Mouse (Mus musculus): ENCODE measurements around the gene Zfp335. TPM values are rescaled to one million over a fixed set of nuclear protein-coding genes. Genes with fewer than 3 reads are reported as not detected.

The Zfp335 gene
- 11.0 and 11.9 TPM in 2 replicates for polyA plus RNA-seq (2011; ENCODE audit: insufficient read length, low read depth, missing spikeins)

DNA sequence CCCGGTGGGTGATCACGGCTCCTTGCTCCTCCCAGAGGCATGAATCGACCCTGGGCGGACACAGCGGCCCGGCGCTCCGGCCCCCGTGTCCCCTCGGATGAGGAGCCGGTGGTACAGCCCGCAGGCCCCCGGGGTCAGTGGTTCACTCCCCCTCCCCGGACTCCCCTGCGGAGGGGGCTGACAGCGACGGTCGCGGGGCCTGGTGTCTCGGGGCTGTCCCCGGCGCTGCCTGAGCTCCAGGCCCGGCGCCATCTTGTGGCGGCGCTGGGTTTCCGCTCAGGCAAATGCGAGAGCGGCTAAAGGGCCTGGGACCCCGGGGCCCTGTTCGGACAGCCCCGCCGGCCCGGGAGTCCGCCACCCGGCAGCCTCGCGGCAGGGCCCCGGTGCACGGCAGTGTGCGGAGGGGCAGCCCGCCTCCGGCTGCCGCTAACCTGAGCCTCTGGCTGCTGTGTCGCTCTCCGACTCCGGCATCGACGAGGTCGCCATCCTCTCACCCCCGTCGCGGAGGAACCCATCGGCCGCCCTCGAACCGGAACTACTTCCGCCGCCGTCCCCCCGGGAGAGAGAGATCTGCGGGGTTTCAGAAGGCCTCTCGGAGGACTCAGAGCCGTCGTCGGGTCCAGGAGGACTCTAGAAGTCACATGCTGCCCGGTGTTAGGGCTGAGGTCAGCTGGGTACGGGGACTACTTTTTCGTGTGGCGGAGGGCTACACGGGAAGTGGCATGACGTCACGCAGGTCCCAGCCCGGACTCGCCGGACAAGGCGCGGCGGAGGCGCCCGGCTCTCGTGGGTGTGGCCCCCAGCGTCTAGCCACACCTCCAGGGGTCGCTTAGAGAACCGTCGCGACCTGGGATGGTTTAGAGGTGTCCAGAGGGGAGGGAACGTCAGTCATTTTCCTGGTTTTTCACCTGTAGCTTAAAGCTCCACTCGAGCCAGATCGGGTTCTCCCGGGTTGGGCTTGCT, at the start of gene Zfp335:
Gene Zfp335 (minus strand): TSS at position 672 of the 963 bp plus-strand sequence.
- Histone ChIP-seq H3K4me1 (ENCODE audit: control insufficient read depth, insufficient read depth, low read length) (no peaks in the 10 kb centered on the region), H3K27ac (ENCODE audit: insufficient read depth, low read length) (peak within 1 kb of the TSS; percentile 97), H3K4me3 (ENCODE audit: insufficient read depth, low read length) (peak within 1 kb of the TSS; percentile 88)
- TF ChIP-seq CTCF (IDR thresholded peaks at IDR 0.05; ENCODE audit: borderline replicate concordance, insufficient read depth, low read length) (no peak), POLR2A (IDR thresholded peaks at IDR 0.05; ENCODE audit: low read depth, low read length) (peak; percentile 79)

DNA sequence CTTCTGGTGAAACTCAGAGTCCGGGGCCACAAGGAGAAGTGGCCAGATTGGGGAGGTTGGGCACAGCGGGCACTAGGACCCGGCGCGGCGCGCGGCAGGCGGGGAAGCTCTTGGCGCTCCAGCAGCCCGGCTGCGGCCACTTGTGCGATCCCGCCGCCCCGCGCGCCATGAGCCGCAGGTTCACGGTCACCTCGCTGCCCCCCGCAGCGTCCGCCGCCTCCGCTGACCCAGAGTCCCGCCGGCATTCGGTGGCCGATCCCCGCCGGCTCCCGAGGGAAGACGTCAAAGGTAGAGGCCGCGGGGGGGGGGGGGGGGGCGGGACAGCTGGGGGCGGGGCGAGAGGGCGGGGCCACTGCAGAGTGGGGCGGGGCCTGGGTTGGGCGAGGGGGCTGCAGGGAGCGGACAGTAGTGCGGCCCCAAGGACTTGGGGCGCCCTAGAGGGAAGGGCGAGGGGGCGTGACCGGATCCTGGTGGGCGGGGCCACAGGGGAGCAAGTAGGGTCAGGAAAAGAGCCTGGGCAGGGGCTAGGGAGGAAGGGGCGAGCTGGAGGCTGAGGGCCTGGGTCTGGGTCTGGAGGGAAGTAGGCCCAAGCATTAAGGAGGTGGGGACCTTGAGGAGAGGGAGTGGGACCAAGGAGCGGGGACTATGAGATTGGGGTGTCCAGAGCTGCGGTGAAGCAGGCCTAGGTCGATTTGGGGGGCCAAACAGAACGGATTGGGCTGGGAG, 49.3 kb upstream of the Zfp335 start, which contains the start of gene Slc12a5:
Gene Slc12a5 (plus strand): TSS at position 87 of the 726 bp plus-strand sequence.
- H3K4me1 ChIP-seq (ENCODE audit: control insufficient read depth, insufficient read depth, low read length), result no peaks in the 10 kb centered on the region
- no peak within 1 kb of the TSS for H3K27ac ChIP-seq (ENCODE audit: insufficient read depth, low read length)
- H3K4me3 ChIP-seq (ENCODE audit: insufficient read depth, low read length), result peak within 1 kb of the TSS; percentile 43
- TF ChIP-seq POLR2A (IDR thresholded peaks at IDR 0.05; ENCODE audit: low read depth, low read length) (no peak), CTCF (IDR thresholded peaks at IDR 0.05; ENCODE audit: borderline replicate concordance, insufficient read depth, low read length) (no peak)

DNA sequence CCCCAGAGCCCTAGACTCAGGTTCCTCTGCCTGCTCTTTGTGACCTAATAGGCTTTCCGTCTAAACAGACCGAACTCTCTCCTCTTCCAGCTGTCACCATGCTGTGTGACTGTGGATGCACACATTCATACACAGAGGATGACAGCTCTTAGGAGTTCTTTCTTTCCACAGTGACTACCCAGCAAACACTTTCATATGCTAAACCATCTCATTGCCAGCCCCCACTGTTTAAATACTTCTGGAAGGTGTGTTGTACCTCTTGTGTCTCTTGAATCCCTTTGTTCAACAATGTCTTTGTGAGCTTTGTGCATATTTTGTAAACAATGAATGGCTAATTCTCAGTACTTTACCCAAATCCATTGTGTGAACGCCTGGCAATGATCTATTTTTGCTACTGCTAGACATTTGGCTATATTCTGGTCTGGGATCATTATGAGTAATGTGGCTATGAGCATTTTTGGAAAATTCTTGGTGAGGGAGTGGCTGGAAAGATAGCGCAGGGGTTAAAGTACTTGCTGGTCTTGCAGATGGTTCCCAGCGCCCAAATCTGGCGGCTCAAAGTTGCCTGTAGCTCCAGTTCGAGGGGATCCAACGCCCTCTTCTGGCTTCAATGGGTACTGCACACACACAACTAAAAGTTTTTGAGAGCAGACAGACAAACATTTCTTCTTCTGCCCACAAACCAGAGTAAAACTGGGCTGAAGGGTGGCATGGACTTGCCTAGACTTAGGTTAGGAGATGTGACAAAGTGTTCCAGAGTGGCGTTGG, 46.2 kb upstream of the Zfp335 start:
- H3K27ac ChIP-seq (ENCODE audit: insufficient read depth, low read length), result no peak overlapping the region

DNA sequence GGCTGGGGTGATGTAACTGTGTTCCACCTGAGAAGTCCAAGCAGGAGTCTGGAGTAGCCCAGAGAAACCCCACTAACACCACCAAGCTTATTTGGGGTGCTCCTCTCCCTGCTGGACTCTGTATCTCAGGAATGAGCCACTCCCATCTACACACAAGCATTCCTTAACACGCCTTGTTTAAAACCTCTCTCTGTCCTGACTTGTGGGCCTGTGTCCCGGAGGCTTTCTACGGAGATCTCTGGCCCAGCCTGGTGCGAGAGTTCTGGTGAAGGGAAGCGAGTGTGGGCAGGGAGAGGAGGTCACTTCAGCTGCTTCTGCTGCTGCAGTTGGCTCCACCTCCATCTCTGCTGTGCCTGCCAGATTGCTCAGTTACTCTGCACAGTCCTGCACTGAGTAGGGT, 44.6 kb upstream of the Zfp335 start:
- TF ChIP-seq POLR2A (IDR thresholded peaks at IDR 0.05; ENCODE audit: low read depth, low read length) (no peak), CTCF (IDR thresholded peaks at IDR 0.05; ENCODE audit: borderline replicate concordance, insufficient read depth, low read length) (no peak)
- H3K4me1 ChIP-seq (ENCODE audit: control insufficient read depth, insufficient read depth, low read length), result no peaks in the 10 kb centered on the region
- no peak overlapping the region for H3K27ac ChIP-seq (ENCODE audit: insufficient read depth, low read length)
- no peak overlapping the region for H3K4me3 ChIP-seq (ENCODE audit: insufficient read depth, low read length)

More for the DNA sequence above, 46.2 kb upstream of the Zfp335 start:
- TF ChIP-seq CTCF (IDR thresholded peaks at IDR 0.05; ENCODE audit: borderline replicate concordance, insufficient read depth, low read length) (no peak), POLR2A (IDR thresholded peaks at IDR 0.05; ENCODE audit: low read depth, low read length) (no peak)
- H3K4me3 ChIP-seq (ENCODE audit: insufficient read depth, low read length), result no peak overlapping the region
- H3K4me1 ChIP-seq (ENCODE audit: control insufficient read depth, insufficient read depth, low read length), result no peaks in the 10 kb centered on the region

DNA sequence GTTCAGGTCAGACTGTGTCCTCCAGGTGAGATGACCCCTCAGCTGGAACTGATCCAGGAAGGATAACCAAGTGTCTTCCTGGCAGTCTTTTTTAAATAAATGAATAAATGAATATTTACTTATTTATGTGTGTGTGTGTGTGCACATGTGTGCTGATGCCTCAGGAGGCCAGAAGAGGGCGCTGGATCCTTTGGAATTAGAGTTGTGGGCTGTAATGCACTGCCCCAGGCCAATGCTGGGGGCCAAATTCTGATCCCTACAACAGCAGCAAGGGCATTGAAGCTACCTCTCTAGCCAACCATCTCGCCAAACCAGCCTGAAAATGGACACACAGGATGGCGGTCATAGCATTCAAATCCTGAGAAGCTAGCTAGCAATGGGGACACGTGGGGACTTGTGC, 44.2 kb upstream of the Zfp335 start:
- TF ChIP-seq POLR2A (IDR thresholded peaks at IDR 0.05; ENCODE audit: low read depth, low read length), result no peak
- no peak for TF ChIP-seq CTCF (IDR thresholded peaks at IDR 0.05; ENCODE audit: borderline replicate concordance, insufficient read depth, low read length)
- no peak overlapping the region for H3K4me3 ChIP-seq (ENCODE audit: insufficient read depth, low read length)
- no peak overlapping the region for H3K27ac ChIP-seq (ENCODE audit: insufficient read depth, low read length)
- H3K4me1 ChIP-seq (ENCODE audit: control insufficient read depth, insufficient read depth, low read length), result no peaks in the 10 kb centered on the region

DNA sequence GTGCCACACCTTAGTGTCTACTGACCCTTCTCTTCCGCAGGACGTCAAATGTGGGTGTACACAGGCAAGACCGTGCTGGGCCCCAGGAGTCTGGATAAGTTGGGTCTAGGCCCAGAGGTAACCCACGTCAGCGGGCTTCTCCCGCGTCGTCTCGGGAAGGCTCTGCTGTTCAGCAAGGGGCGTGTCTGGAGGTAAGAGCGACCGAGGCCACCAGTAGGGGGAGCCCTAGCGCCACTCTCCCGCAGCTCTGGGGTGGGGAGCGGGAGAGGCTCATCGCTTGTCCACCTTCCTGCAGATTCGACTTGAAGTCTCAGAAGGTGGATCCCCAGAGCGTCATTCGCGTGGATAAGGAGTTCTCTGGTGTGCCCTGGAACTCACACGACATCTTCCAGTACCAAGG, 41.7 kb upstream of the Zfp335 start:
- H3K4me3 ChIP-seq (ENCODE audit: insufficient read depth, low read length), result no peak overlapping the region
- H3K4me1 ChIP-seq (ENCODE audit: control insufficient read depth, insufficient read depth, low read length), result no peaks in the 10 kb centered on the region
- no peak overlapping the region for H3K27ac ChIP-seq (ENCODE audit: insufficient read depth, low read length)
- no peak for TF ChIP-seq POLR2A (IDR thresholded peaks at IDR 0.05; ENCODE audit: low read depth, low read length)
- peak; percentile 82 for TF ChIP-seq CTCF (IDR thresholded peaks at IDR 0.05; ENCODE audit: borderline replicate concordance, insufficient read depth, low read length)

DNA sequence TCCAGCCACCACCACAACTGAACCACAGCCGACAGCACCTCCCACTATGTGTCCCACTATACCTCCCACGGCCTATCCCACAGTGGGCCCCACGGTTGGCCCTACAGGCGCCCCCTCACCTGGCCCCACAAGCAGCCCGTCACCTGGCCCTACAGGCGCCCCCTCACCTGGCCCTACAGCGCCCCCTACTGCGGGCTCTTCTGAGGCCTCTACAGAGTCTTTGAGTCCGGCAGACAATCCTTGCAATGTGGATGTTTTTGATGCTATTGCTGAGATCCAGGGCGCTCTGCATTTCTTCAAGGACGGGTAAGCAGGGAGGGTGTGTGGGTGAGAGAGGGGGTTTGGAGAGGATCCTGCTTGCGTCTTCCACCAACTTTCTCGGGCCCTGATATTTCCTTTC, 40.9 kb upstream of the Zfp335 start:
- Histone ChIP-seq H3K4me3 (ENCODE audit: insufficient read depth, low read length) (no peak overlapping the region), H3K4me1 (ENCODE audit: control insufficient read depth, insufficient read depth, low read length) (no peaks in the 10 kb centered on the region), H3K27ac (ENCODE audit: insufficient read depth, low read length) (no peak overlapping the region)
- TF ChIP-seq POLR2A (IDR thresholded peaks at IDR 0.05; ENCODE audit: low read depth, low read length), result no peak
- TF ChIP-seq CTCF (IDR thresholded peaks at IDR 0.05; ENCODE audit: borderline replicate concordance, insufficient read depth, low read length), result no peak

- no peaks in the 10 kb centered on the region for H3K4me1 ChIP-seq (ENCODE audit: control insufficient read depth, insufficient read depth, low read length)
- no peak overlapping the region for H3K4me3 ChIP-seq (ENCODE audit: insufficient read depth, low read length)
- TF ChIP-seq CTCF (IDR thresholded peaks at IDR 0.05; ENCODE audit: borderline replicate concordance, insufficient read depth, low read length), result 0 out of 2 replicates have a peak, but pooled peaks have one; percentile 7
- no peak for TF ChIP-seq POLR2A (IDR thresholded peaks at IDR 0.05; ENCODE audit: low read depth, low read length)
- H3K27ac ChIP-seq (ENCODE audit: insufficient read depth, low read length), result no peak overlapping the region
Measured at GRCm38 (mm10) chr2:164951745-164952144, 40.2 kb upstream of the Zfp335 start.

DNA sequence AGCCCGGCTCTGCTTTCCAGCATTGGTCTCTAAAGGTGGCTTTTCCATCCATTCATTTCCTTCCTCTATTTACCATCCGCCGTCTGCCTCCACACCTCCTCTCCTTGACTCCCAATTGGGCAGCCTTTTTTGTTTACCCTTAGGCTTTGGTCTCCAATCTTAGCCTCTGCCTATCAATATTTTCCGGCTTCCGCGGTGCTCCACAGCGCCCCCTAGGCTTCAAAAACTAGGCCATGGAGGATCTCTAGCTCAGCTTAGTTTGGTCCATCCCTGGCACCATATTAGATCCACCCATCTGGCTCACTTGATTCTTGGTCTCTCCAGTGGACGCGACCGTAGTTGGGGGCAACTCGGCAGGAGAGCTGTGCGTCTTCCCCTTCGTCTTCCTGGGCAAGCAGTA, 38.9 kb upstream of the Zfp335 start:
- Histone ChIP-seq H3K4me1 (ENCODE audit: control insufficient read depth, insufficient read depth, low read length) (no peaks in the 10 kb centered on the region), H3K4me3 (ENCODE audit: insufficient read depth, low read length) (no peak overlapping the region), H3K27ac (ENCODE audit: insufficient read depth, low read length) (no peak overlapping the region)
- no peak for TF ChIP-seq CTCF (IDR thresholded peaks at IDR 0.05; ENCODE audit: borderline replicate concordance, insufficient read depth, low read length)
- TF ChIP-seq POLR2A (IDR thresholded peaks at IDR 0.05; ENCODE audit: low read depth, low read length), result no peak

All from embryonic fibroblast, embryonic 13.5 days (primary cell).